Mouse (Mus musculus): ENCODE measurements around the gene Cd200r3.
A peak's percentile ranks its signal among the peaks of the same experiment; 100 is the strongest.

Gene Cd200r3

DNA sequence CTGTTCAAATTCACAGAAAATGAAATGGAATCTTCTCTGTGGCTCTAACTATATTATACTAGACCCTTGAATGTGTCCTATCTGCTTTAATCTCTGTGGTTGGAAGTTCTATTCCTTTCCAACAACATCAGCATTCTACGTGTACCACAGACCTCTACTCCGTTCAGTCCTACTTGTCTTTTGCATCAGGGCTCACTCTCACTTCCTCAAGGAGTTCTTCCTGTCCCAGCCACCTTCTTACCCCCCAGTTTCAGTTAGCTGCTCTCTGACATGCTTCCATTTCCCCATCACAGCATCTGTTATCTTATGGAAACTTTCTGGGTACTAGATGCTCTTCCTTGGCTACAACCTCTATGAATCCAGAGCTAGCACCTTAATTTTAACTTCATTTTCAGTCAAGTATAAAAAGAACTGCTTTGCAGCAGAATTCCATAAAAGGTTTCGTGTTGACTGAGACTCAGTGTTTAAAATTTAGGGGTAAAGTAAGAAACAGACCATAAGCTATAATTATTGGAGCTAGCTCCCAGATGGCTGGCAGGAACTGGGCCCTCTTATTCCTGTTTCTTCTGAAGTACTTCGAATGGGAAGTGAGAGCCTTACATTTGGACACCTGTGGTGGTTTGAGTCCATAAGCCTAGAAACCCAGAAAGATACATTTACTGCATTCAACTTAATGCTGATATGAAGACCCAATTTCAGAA lies 50.0 kb downstream of the Cd200r3 start:
- peak; percentile 45 for DNase-seq

DNA sequence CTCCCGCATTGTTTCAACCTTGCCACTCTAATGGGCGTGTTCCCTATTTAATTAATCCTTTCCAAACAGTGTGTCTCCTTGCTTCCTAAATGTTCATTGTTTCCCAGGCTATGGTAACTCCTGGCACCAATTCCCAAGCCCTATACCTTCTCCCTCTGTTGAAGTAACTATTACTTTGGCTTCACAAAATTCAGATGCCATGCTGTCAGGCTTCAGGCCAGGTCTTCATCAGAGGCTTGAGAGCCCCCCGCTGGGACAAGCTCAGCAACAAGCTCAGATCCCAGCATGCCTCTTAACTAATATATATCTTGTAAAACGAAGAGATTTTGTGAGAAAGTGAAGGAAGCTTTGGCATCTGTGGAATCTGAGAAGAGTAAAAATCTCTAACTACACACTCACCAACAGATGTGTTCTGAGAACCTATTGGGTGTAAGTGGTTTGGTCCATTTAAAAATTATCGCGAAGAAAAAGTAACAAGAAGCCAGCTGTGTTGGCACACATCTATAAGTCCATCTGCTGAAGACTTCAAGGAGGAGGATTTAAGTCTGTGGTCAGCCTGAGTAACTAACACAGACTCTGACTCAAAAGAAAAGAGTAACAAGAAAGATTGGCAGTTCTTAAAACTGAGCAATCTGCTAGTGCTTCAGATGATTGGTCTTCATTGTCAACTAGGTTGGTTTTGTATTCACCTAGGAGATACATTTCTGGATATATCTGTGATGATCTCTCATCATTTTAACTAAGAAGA lies 50.9 kb downstream of the Cd200r3 start:
- DNase-seq = no peak

DNA sequence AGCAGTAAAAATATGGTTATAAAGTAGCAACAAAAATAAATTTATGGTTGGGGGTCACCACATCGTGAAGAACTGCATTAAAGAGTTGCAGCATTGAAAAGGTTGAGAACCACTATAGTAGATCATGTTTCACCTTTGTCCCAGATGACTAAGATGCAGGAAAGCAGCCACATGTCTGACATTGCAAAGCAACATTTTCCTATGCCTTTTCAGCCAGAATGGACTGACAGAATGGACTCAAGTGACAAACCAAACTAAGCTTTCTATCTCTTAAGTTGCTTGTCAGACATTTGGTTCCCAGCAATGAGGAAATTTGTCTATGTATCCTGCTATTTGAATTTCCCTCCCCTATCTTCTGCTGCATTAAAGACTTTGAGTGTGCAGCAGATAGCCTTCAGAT lies 51.6 kb downstream of the Cd200r3 start:
- DNase-seq = no peak

DNA sequence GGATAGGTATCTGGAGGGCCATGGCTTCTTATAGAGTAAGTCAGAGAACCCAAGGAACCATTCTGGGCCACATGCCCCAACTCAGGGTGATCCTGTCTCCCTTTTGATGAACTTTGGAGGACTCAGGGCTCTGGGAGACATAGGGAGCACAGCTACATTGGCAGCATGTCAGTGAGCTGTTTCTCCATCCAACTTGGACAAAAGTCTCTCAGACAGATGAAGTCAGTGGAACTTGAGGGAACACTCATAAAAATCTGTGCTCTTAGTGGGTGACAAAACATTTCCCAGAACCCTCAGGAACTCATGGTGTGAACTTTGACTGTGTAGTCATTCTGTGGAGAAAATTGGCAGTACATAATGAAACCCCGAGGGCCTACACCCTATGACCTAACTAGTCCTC lies 53.2 kb downstream of the Cd200r3 start:
- peak; percentile 28 for DNase-seq

DNA sequence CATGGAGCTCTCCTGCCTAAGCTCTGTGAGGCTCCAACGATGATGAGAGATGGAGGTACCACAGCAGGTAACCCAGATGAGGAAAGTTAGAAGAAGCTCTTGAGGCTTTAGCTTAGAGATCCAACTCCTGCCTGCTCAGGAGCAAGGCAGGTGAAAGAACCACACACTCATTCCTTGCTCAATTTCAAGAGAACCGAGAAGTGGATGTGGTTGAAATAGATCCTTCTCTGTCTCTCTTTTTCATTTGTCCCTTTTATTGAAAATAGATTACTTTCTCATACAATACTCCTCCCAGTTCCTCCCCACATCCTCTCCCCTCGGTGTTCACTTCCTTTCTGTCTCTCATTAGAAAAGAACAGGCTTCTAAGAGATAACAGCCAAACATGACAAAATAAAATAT lies 56.1 kb downstream of the Cd200r3 start:
- no peak for DNase-seq

DNA sequence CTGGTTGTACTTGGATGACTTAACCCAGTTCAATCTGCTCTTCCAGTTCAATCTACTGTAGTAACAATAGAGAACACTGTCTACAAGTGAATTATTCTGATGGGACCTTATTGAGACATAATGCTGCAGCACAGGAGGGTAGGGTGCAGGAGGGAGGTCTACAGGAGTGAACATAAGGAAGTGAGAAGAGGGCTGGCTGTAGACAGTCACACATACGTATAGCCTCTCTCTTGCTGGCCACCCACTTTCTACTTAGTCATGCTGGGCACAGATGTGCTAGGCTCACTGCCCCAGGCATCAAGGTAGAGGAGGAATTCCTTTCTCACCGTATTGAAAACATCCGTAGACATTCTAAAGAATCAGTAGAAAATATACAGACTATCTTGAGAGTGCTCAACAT lies 61.0 kb downstream of the Cd200r3 start:
- no peak for DNase-seq

DNA sequence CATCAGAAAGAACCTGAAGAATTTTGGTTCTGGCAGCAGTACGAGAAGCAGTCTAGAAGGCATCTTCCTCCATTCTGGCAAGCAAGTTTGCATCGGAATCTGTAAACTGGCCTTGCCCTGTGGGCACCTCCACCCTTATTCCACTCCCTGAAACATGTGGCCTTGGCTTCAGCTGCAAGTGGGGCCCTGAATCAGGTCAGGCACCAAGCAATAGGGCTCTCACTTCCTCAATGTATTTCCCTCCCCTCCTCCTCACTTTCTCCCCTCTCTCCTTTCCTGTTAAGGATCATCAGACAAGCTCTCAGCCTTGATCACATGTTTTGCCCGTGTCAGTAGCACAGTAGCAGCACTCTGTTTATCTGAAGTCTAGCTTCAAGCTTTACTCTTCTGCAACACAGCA lies 61.8 kb downstream of the Cd200r3 start:
- peak; percentile 56 for DNase-seq

DNA sequence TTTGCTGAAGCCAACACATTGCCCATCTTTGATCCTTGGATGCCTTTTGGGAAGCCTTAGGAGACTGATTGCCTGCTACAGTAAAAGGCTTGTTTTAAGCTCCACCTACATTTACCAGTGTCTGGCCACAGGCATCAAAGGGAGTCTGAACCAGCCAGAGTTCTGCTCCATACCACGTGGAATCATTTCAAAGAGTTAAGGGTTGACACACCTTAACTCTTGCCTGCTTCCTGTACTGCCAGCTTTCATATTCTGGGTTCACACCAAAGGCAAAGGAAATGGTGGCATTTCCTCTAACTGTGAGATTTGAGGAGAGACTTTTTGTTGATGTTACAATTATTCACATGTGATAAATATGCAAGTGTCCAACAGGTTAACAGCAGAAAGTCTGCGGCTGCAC lies 63.5 kb downstream of the Cd200r3 start:
- DNase-seq = no peak

DNA sequence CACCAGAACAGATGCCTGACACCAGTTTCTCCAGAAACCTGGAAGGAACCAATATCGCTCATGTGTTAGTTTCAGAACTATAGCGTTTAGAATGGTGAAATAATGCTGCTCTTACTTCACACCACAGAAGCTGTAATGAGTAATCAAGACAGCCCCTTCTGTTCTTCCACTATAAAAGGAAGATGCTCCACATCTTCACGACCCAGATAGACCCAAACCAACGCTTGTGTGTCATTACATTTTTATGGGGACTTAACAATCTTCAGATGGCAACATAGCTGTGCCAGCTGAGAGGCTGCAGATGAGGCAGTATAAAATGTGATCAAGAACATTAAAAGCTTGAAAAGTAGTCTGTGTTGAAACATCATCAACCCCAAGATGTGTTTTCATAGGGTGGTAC lies 64.3 kb downstream of the Cd200r3 start:
- DNase-seq = no peak

DNA sequence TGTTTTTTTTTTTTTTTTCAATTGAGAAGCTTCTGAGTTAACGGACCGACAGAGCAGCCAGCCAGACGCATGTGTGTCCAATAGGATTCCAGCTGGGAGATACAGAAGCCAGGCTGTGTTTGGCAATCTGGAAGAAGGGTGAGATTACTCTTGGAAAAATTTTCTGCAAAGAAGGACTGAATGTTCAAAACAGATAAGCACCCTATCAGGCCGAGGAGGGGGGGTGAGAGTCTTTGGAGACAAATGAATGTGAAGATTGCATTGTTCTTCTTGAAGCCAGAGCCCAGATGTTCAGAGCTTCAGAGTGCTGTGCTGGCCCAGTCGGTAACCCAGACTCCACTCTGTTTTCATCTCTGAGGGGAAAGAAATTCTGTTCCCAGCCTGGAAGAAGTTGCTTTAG lies 66.2 kb downstream of the Cd200r3 start:
- DNase-seq = peak; percentile 80

DNA sequence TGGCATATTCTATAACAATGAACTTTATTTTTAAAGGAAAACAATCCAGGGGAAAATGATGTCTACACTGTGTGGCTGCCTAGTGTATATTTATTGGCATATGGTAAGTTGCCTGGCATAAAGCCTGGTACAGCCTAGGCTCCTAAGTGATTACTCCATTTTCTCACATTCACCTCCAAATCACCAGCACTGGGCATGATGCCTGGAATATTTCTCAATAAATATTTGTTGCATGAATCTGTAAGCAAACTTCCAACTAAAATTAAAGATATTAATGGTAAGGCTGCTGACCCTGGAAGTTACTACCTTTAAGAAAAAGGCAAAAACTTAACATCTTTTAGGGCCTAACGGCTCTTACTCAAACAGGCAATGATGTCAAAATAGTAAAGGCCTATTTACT lies 72.1 kb downstream of the Cd200r3 start:
- DNase-seq = peak; percentile 78

DNA sequence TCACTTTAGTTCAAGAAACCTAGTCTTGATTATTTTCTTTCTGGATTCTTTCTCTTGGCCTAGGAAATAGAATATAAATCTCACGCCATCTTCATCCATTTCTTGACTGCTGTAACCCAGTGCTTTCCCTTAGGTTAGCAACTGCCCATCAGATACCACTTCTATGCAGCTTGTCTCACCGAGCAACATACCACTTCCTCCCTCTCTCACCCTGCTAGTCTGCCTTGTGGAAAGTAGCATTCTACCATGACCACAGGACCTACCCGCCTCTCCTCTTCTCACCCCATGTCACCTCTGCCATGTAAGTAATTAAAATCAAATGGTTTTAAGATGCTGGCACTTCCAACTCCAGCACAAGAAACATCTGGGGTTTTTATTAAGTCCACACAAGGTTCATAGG lies 73.0 kb downstream of the Cd200r3 start:
- no peak for DNase-seq

DNA sequence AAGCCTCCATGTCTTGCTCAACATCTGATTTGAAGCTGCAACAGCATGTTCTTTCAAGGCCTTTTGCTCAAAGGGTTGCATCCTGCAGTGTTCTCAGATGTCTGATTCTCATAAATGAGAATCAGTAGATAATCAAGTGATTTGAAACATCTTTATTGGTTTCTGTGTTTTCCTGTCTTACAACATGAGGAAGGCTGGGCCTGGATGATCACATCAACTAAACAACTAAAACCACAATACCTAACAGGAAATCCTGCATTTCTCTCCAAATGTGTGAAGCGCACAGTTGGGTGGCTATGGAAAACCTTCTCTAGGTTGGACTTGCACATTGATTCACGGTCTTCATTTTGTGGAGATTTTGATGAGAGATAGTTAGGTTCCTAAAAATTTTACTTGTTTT lies 75.4 kb downstream of the Cd200r3 start:
- DNase-seq = no peak

DNA sequence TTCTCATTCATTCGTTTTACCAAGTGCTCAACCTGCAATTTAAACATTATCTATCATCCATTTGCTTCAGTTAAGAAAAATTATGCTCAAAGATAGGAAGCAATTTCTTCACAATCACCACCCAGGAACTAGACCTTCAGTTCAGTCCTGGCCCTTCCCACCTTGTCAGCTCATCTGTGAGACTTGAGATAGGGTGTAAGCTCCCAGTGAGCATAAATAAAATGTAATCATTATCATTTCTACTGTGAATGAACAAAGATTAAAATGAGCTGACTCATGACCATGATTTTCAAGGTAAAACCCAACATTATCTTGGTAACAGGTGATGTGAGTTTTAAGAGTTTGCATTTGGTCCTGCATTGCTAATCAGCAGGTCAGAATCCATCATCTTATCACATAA lies 76.6 kb downstream of the Cd200r3 start:
- DNase-seq = no peak

DNA sequence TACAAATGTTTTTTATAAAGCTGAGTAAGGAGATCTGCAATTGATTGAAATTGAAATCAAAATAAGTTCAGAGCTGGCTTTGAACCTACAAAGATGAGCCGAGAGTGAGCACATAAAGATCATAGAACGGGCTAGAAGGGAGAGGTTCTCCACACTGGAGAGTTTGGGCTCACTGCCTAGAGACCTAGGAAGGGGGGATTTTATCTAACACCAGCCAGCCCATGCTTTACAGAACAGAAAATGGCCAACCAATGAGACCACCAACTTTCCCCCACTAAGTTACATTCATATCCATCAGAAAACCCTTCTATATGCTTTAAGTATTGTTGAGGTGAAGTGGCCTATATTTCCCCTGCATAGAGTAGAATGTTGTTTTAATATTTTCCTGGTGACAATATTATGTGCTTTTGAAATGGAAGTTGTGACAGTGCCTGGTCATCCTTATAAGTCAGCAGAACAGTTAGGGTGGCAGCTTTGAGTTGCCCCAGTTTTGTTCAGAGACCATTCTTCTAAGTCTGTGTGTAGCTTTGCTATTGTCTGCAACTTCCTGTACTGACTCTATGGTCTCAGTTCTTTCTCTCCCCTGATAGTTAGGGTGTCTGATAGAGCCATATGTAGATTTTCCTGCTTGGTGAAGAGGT lies 77.3 kb downstream of the Cd200r3 start:
- no peak for DNase-seq

DNA sequence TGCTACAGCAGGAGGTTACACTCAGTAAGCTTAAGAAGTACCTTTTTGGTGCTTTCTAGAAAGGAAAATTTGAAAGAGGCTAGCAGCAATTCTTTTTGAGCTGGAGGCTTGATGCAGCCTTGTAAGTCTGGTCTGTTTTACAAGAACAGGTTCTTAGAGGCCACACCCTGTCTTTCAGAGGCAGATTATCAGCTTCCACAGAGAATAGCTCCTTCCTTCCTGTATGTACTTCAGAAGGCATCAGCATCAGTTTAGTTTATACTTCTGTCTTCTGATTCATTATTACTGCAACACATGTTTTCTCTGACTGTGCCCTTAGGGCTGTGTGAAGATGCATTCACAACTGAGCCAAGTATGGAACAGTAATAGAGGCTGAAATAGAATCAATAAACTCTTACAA lies 78.0 kb downstream of the Cd200r3 start:
- no peak for DNase-seq

DNA sequence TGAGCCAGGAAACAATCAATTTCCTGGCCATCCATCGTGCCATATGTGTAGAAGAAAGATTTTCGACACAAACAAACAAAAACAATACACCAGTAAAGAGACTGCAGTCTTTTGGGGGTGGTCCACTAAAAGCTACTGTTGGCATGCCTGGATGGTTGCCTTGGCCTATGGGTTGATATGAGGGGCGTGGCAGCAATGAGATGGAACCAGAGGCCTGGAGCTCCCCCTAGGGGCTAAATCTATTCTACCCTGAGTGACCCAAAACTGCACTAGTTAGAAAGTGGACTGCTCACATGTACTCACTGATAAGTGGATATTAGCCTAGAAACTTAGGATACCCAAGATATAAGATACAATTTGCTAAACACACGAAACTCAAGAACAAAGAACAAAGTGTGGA lies 80.4 kb downstream of the Cd200r3 start:
- peak; percentile 92 for DNase-seq

DNA sequence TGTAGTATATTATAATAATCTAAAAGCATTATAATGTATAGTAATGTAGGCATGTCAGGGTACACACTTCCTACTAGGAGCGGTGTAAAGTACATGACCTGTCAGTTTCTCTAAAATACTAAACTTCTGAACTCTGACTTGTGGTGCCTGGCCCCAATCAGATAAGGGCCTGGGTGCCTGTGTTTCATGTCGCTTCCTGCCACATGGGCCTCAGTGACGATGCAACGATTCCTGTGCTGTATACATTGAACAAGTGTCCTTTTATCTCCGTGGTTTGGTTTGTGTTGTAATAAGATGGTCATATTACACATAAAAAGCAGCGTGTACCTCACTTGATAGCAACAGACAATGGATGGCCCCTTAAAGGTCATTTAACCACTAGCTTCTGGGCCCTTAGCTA lies 81.8 kb downstream of the Cd200r3 start:
- peak; percentile 43 for DNase-seq

DNA sequence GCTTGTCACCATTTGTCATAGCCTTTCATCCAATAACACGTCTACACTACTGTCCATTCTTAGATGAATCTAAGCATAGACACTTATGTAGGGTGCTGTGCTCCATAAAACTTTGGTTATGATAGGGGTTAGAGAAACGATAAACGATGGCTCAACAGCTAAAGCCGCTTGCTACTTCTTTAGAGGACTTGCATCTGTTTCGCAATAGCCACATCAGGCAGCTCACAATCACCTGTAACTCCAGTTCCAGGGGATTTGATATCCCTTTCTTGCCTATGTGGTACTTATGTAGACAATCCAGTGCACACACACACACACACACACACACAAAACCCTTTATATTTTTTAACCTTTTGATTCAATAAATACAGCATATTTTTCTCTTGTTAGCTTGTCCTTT lies 85.6 kb downstream of the Cd200r3 start:
- DNase-seq = no peak

DNA sequence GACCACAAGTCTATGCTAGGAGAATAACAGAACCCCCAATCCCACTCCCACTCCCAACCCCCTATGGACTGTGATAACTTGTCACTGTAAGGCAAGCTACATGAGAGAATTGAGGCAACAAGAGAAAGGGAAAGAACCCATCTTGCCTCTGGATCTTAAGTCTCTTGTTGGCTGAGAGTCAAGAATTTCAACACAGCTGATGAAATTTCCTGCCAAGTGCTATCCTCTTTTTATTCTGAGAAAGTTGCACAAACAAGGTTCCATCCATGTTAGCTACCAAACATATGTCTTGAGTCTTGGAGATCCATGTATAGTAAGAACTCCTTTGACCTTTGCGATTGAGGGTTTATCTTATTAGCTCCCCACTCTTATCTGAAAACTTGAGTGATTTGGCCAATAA lies 86.0 kb downstream of the Cd200r3 start:
- peak; percentile 82 for DNase-seq

DNA sequence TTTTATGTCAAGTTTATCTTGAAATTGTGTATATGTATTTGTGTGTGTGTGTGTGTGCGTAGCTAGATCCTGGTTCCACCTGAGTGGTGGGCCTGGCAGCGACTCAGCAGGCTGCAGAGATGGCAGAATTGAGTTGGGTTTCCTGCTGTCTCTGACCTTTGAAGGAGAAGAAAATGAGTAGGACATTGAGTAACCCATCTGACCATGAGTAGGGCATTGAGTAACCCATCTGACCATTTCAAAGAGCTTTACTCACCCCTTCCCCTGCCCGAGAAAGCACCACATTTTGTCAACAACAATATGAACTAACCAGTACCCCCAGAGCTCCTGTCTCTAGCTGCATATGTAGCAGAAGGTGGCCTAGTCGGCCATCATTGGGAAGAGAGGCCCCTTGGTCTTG lies 86.6 kb downstream of the Cd200r3 start:
- DNase-seq = no peak

DNA sequence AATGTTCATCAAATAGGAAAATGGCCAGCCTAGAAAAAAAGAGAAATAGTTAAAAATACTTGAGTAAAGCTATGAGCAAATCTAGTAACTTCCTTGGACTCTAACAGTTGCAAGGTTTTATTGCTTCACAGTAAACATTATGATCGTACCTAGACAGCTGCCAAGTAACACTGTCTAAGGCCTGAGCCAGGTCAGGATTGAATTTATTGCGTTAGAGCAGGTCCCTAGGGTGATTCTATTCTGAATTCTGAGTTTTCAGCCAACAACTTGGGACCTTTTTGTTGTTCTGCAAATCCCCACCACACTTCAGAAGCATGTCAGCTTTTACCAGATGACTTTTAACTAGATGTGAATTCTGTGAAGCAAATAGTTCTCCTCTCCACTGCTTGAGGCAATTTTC lies 87.3 kb downstream of the Cd200r3 start:
- DNase-seq = peak; percentile 52
